Mouse (Mus musculus): Measurements from ENCODE around the gene Slco2b1. TPM values are rescaled to one million over a fixed set of nuclear protein-coding genes. Genes with fewer than 3 reads are reported as not detected.

Slco2b1 gene
- polyA plus RNA-seq, 1 experiment from 2014 or later, result 4.0 TPM

DNA sequence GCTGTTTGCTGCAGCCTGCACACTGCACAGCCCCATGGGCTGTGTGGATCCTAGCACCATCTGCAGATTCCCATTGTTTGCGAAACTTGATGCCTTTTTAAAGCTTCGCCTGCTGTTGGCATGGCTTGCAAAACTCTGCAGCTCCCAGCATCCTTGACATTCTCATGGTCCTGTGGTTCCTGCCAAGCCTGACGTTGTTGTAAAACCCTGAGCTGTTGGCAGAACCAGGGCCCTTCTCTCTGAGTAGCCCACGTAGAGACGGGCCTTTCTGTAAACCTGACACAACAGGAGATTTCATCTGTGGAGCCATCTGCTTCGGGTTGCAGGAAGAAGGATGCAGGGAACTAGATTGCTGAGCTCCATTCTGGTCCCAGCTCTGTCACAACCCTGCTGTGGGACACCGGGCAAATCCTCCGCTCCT lies 2.8 kb downstream of the Slco2b1 start:
- Histone ChIP-seq H3K9me3 (ENCODE audit: control insufficient read depth, low read length) (no peaks in the 10 kb centered on the region), H3K36me3 (ENCODE audit: control insufficient read depth, insufficient read depth, low read length) (no peaks in the 10 kb centered on the region), H3K9ac (ENCODE audit: low read length) (no peak overlapping the region), H3K27ac (ENCODE audit: low read length) (no peak overlapping the region), H3K4me1 (replicated peaks; ENCODE audit: control insufficient read depth, insufficient read depth, low read length) (peaks cover 13% of the 10 kb centered on the region; the same call in 1 of the 2 replicates), H3K4me3 (ENCODE audit: low read length) (no peak overlapping the region), H3K4me2 (ENCODE audit: low read depth, low read length) (no peak overlapping the region), H3K27me3 (ENCODE audit: control insufficient read depth, insufficient read depth, low read depth, low read length) (no peaks in the 10 kb centered on the region)
- WGBS, result 57% methylated on average over 8 of the region's 8 CpGs
- no peak for ATAC-seq (ENCODE audit: low read depth)

DNA sequence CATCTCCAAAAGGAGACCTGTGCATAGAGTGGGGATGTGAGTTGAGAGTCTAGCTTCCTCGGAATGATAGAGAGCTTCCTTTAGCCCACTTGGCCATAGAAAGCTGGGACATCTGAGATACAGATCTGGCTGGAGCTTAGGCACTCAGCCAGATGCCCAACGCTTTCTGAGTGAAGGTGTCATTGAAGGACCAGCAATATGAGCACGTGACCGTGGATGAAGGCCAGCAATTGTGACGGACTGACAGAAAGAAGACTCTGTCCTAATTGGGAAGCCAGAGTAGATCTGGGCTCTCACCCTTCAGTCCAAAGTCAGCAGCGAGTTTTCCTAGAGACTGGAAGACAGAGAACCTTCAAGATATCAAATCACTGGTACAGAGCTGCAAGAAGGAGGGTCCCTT lies 3.5 kb downstream of the Slco2b1 start:
- no peak overlapping the region for H3K27ac ChIP-seq (ENCODE audit: low read length)

DNA sequence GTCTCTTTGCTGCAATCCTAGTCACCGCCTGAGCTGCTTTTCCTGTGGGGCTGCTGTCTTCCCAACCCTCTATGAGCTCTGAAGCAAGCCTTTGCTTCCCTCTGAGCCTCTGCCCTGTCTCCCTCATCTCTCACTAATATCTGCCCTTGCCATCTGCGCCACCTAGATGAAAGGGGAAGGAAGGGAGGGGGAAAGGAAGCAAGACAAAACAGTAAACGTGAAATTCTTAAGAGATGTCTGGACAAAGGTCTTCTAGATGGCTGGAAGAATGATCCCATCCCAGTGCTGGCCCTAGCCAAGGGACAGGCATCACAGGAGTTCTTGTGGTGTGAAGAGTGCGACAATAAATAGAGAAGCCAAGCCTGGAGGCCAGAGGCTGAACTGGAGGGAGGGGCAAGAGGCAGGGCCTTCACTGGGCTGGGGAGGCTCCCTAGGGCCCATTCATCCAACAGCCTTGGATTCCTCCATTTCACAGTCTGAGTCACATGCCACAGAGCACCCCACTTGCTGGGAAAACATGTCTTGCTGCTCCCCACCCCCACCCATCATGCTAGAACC lies 4.0 kb downstream of the Slco2b1 start:
- Histone ChIP-seq H3K27ac (ENCODE audit: low read length) (peak overlapping the region; percentile 49), H3K4me3 (ENCODE audit: low read length) (no peak overlapping the region), H3K9me3 (ENCODE audit: control insufficient read depth, low read length) (no peaks in the 10 kb centered on the region), H3K4me1 (replicated peaks; ENCODE audit: control insufficient read depth, insufficient read depth, low read length) (peaks cover 13% of the 10 kb centered on the region; the same call in 1 of the 2 replicates), H3K4me2 (ENCODE audit: low read depth, low read length) (no peak overlapping the region), H3K9ac (ENCODE audit: low read length) (no peak overlapping the region), H3K36me3 (ENCODE audit: control insufficient read depth, insufficient read depth, low read length) (no peaks in the 10 kb centered on the region), H3K27me3 (ENCODE audit: control insufficient read depth, insufficient read depth, low read depth, low read length) (no peaks in the 10 kb centered on the region)
- 28% methylated on average over 4 of the region's 4 CpGs for WGBS
- peak; percentile 22; the same call in 1 of the 2 replicates for ATAC-seq (ENCODE audit: low read depth)

More for the DNA sequence above, 3.5 kb downstream of the Slco2b1 start:
- H3K36me3 ChIP-seq (ENCODE audit: control insufficient read depth, insufficient read depth, low read length), result no peaks in the 10 kb centered on the region
- no peaks in the 10 kb centered on the region for H3K27me3 ChIP-seq (ENCODE audit: control insufficient read depth, insufficient read depth, low read depth, low read length)
- H3K4me1 ChIP-seq (replicated peaks; ENCODE audit: control insufficient read depth, insufficient read depth, low read length), result peaks cover 13% of the 10 kb centered on the region; the same call in 1 of the 2 replicates
- H3K4me2 ChIP-seq (ENCODE audit: low read depth, low read length), result no peak overlapping the region
- no peak overlapping the region for H3K9ac ChIP-seq (ENCODE audit: low read length)
- no peaks in the 10 kb centered on the region for H3K9me3 ChIP-seq (ENCODE audit: control insufficient read depth, low read length)
- no peak overlapping the region for H3K4me3 ChIP-seq (ENCODE audit: low read length)
- no peak for ATAC-seq (ENCODE audit: low read depth)
- 43% methylated on average over 6 of the region's 6 CpGs for WGBS

DNA sequence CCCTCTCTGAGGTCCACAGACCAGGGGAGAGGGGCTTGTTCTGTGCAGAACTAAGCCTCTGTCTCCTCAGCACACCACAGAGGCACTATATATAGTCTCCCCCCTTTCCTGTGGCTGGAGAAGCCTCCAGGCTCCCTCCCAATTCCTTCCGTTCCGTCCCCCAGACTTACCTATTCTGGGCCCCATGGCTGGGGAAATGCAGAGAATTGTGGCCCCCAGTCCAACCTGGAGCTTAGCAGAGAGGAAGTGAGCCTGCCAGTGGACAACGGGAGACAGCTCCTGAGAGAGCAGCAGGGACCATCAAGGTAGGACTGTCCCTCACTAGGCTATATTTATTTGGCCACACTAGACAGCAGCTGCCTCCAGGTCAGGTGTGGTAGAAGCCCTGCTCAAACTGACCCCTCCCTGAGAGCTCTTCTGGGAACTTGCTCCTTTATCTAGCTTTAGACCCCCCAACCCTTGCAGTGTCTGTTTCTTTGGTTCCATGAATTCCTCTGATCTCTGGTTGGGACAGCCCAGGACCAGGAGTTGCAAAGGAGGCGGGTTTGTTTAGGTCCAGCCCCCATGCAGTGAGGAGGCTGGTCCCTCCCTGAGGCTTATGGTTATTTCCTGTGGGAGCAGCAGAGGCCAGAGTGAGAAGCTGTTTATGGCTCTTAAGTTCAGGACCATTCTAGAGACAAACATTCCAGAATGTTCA lies 4.7 kb downstream of the Slco2b1 start:
- 50% methylated on average over 4 of the region's 4 CpGs for WGBS
- Histone ChIP-seq H3K9ac (ENCODE audit: low read length) (no peak overlapping the region), H3K4me2 (ENCODE audit: low read depth, low read length) (peak overlapping the region; percentile 22; the same call in 1 of the 2 replicates), H3K9me3 (ENCODE audit: control insufficient read depth, low read length) (no peaks in the 10 kb centered on the region), H3K27me3 (ENCODE audit: control insufficient read depth, insufficient read depth, low read depth, low read length) (no peaks in the 10 kb centered on the region), H3K4me1 (replicated peaks; ENCODE audit: control insufficient read depth, insufficient read depth, low read length) (peaks cover 13% of the 10 kb centered on the region; the same call in 1 of the 2 replicates), H3K4me3 (ENCODE audit: low read length) (peak overlapping the region; percentile 6; the same call in 1 of the 2 replicates), H3K27ac (ENCODE audit: low read length) (peak overlapping the region; percentile 49), H3K36me3 (ENCODE audit: control insufficient read depth, insufficient read depth, low read length) (no peaks in the 10 kb centered on the region)
- peak; percentile 75 for ATAC-seq (ENCODE audit: low read depth)

DNA sequence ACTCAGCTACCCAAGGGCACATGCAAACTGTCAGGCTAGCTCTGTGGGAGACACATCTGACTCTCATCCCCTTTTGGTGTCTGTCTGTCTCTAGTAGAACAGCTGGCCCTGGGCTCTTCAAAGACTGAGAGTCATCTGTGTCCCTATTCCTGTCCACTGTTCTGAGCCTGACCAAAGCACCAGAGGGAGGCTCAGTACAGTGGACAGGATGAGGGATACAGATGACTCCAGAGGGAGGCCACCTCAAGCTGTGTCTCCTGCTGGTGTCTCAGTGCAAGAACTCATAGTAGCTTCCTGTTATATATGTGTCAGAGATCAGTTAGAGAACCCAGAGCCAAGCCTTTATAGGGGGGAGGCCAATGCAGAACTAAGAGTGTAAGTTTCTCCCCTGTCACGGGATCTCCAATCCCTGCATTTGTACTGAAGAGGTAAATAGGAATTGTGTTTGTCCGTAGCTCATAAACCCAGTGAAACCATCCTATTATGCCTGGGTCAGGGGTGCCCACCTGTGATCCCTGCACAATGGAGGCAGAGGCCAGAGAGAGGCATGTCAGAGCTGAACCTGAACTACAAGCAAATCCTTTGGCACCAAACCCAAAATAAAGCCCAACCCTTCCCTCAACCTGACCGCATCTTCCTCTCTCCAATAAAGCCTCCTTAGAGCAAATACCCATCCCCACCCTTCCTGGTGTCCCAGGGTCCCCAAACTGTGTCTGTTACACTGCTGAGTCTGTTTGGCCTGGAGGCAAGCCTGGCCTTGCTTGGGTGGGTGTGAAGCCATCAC lies 6.2 kb downstream of the Slco2b1 start:
- Histone ChIP-seq H3K4me3 (ENCODE audit: low read length) (no peak overlapping the region), H3K9ac (ENCODE audit: low read length) (no peak overlapping the region), H3K36me3 (ENCODE audit: control insufficient read depth, insufficient read depth, low read length) (no peaks in the 10 kb centered on the region), H3K4me1 (replicated peaks; ENCODE audit: control insufficient read depth, insufficient read depth, low read length) (peaks cover 17% of the 10 kb centered on the region; the same call in 1 of the 2 replicates), H3K27ac (ENCODE audit: low read length) (no peak overlapping the region), H3K4me2 (ENCODE audit: low read depth, low read length) (no peak overlapping the region), H3K9me3 (ENCODE audit: control insufficient read depth, low read length) (no peaks in the 10 kb centered on the region), H3K27me3 (ENCODE audit: control insufficient read depth, insufficient read depth, low read depth, low read length) (no peaks in the 10 kb centered on the region)
- ATAC-seq (ENCODE audit: low read depth), result no peak
- 88% methylated on average over 3 of the region's 3 CpGs for WGBS

DNA sequence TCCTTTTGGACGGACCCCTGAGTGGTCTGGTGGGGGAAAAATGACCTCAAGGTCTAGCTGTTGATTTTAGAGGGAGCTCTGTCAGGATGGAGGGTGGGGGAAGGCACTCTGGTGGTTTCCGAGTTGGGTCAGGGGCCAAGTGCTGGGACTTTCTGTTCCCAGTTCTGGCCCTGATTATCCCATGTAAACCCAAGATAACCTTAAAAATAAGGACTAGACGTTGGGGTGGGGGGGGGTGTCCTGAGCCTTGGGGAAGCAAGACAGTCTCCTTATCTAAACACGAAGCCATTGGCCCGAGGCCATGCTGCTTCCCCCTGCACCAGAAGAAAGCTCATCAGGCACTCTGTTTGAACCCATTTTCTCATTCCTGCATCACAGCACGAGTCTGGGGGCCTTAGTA lies 8.9 kb downstream of the Slco2b1 start:
- Histone ChIP-seq H3K4me1 (replicated peaks; ENCODE audit: control insufficient read depth, insufficient read depth, low read length) (peaks cover 25% of the 10 kb centered on the region), H3K4me3 (ENCODE audit: low read length) (no peak overlapping the region), H3K4me2 (ENCODE audit: low read depth, low read length) (no peak overlapping the region), H3K27me3 (ENCODE audit: control insufficient read depth, insufficient read depth, low read depth, low read length) (no peaks in the 10 kb centered on the region), H3K9ac (ENCODE audit: low read length) (no peak overlapping the region), H3K27ac (ENCODE audit: low read length) (no peak overlapping the region), H3K9me3 (ENCODE audit: control insufficient read depth, low read length) (no peaks in the 10 kb centered on the region), H3K36me3 (ENCODE audit: control insufficient read depth, insufficient read depth, low read length) (no peaks in the 10 kb centered on the region)
- no peak for ATAC-seq (ENCODE audit: low read depth)
- 20% methylated on average over 6 of the region's 6 CpGs for WGBS

DNA sequence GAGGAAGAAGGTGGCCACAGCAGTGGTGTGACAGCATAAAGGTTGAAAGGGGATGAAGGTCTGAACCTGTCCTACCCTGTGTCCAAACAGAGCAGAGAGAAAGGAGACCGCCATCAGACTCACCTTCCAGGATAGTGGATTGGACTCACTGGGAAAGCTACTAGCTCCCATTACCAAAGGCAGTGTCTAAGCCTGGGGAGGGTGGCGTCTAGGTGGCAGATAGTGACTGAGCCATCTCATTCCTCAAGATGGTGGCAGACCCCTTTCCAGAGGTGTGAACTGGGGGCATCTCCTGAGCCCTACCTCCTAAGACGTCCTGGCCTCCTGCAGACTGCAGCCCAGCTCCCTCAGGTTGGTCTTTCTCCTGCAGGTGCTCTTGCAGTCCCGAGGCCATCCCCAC lies 10.5 kb downstream of the Slco2b1 start:
- no peaks in the 10 kb centered on the region for H3K27me3 ChIP-seq (ENCODE audit: control insufficient read depth, insufficient read depth, low read depth, low read length)
- no peak overlapping the region for H3K4me2 ChIP-seq (ENCODE audit: low read depth, low read length)
- H3K27ac ChIP-seq (ENCODE audit: low read length), result no peak overlapping the region
- WGBS, result 51% methylated on average over 4 of the region's 4 CpGs
- H3K9me3 ChIP-seq (ENCODE audit: control insufficient read depth, low read length), result no peaks in the 10 kb centered on the region
- H3K36me3 ChIP-seq (ENCODE audit: control insufficient read depth, insufficient read depth, low read length), result no peaks in the 10 kb centered on the region
- H3K9ac ChIP-seq (ENCODE audit: low read length), result no peak overlapping the region
- H3K4me3 ChIP-seq (ENCODE audit: low read length), result no peak overlapping the region
- peaks cover 15% of the 10 kb centered on the region for H3K4me1 ChIP-seq (replicated peaks; ENCODE audit: control insufficient read depth, insufficient read depth, low read length)
- no peak for ATAC-seq (ENCODE audit: low read depth)

DNA sequence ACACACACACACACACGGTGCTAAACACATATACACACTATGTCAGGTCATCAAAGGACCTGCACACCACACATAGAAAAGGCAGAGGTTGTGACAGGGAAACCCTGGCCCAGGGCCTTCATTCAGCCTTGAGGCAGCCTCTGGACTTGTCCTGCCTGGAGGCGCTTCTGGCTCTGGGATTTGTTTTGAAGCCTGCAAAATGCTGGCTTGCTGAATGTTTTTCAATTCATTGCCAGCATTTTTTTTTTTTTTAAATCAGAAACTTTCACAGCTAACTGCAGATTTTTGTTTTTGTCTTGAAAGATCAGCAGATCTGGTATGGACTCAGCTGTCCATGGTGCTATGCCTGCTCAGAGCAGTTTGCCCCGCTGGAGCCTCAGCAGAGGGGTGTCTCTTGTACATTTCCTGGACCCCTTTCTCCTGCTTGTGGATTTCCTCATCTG lies 11.4 kb downstream of the Slco2b1 start:
- Histone ChIP-seq H3K9ac (ENCODE audit: low read length) (no peak overlapping the region), H3K27ac (ENCODE audit: low read length) (peak overlapping the region; percentile 32; the same call in 1 of the 2 replicates), H3K4me2 (ENCODE audit: low read depth, low read length) (no peak overlapping the region), H3K4me3 (ENCODE audit: low read length) (no peak overlapping the region), H3K4me1 (replicated peaks; ENCODE audit: control insufficient read depth, insufficient read depth, low read length) (peaks cover 15% of the 10 kb centered on the region), H3K36me3 (ENCODE audit: control insufficient read depth, insufficient read depth, low read length) (no peaks in the 10 kb centered on the region), H3K27me3 (ENCODE audit: control insufficient read depth, insufficient read depth, low read depth, low read length) (no peaks in the 10 kb centered on the region), H3K9me3 (ENCODE audit: control insufficient read depth, low read length) (no peaks in the 10 kb centered on the region)
- peak; percentile 67 for ATAC-seq (ENCODE audit: low read depth)
- WGBS, result 46% methylated on average over 3 of the region's 3 CpGs

DNA sequence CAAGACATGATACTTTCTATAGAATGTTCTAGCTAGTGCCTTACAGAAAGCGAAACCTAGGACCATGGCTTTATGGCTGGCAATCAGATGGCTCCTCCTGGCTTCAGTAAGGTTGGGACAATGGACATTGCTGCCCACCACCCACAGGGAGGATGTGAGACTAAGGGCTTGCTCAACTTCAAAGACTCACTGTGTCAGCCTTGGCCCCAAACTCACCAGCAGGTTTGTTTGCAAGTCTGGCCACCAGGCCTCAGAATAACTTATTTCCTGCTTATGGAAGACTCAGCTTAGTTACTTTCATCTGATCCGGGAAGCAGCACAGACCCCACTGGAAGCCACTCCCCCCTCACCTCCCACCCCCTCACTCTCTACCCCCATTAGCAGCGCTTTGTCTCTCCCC lies 12.0 kb downstream of the Slco2b1 start:
- 36% methylated on average over 3 of the region's 3 CpGs for WGBS
- peak overlapping the region; percentile 32 for H3K27ac ChIP-seq (ENCODE audit: low read length)

More for the DNA sequence above, 12.0 kb downstream of the Slco2b1 start:
- Histone ChIP-seq H3K4me1 (replicated peaks; ENCODE audit: control insufficient read depth, insufficient read depth, low read length) (peaks cover 16% of the 10 kb centered on the region), H3K36me3 (ENCODE audit: control insufficient read depth, insufficient read depth, low read length) (no peaks in the 10 kb centered on the region), H3K4me3 (ENCODE audit: low read length) (no peak overlapping the region), H3K9ac (ENCODE audit: low read length) (no peak overlapping the region), H3K4me2 (ENCODE audit: low read depth, low read length) (no peak overlapping the region), H3K27me3 (ENCODE audit: control insufficient read depth, insufficient read depth, low read depth, low read length) (no peaks in the 10 kb centered on the region), H3K9me3 (ENCODE audit: control insufficient read depth, low read length) (no peaks in the 10 kb centered on the region)
- no peak for ATAC-seq (ENCODE audit: low read depth)
